Mouse (Mus musculus): ENCODE measurements at regions not wholly inside any gene's neighbourhood (a gene's known extent, or its start where the extent isn't known, plus 50 kb on each side); places are given as distances from the start of the nearest gene placed in this dataset.

- no peak for DNase-seq (ENCODE audit: low spot score in 2 of 2)
These were observed 88.6 kb upstream of the Adamts9 start for GRCm38 (mm10) chr6:93031812-93032330.

- no peak for DNase-seq (ENCODE audit: low spot score in 2 of 2)
These were observed 83.1 kb upstream of the Adamts9 start for GRCm38 (mm10) chr6:93026068-93027022.

- DNase-seq (ENCODE audit: low spot score in 2 of 2) = no peak
These were observed 71.2 kb upstream of the Adamts9 start for GRCm38 (mm10) chr6:93014534-93014933.

GRCm38 (mm10) chr6:93011906-93012305 lies 68.6 kb upstream of the Adamts9 start:
- no peak for DNase-seq (ENCODE audit: low spot score in 2 of 2)

- peak in 1 of 2 experiments; percentile 10 for DNase-seq (ENCODE audit: low spot score in 2 of 2)
These were observed 61.4 kb upstream of the Adamts9 start for GRCm38 (mm10) chr6:93004587-93005240.

GRCm38 (mm10) chr6:93003812-93004211 lies 60.5 kb upstream of the Adamts9 start:
- DNase-seq (ENCODE audit: low spot score in 2 of 2) = no peak

GRCm38 (mm10) chr6:92993647-92994046 lies 50.4 kb upstream of the Adamts9 start:
- no peak for DNase-seq (ENCODE audit: low spot score in 2 of 2)

Measured in right cerebral cortex, adult 2 months (tissue).